Mouse (Mus musculus) MEL (cell line): ENCODE data around the gene Rapgef1. TPM values are rescaled to one million over a fixed set of nuclear protein-coding genes. Genes with fewer than 3 reads are reported as not detected.

Experiments used
- DNase-seq: peaks from one replicate; pipeline ENCODE4 v3.0.0; 2011; ENCODE audit warnings: low read depth, low spot score
- H3K27ac ChIP-seq: 2 replicates; pipeline ENCODE4 v1.5.1; 2012; ENCODE audit warnings: low read depth, mild to moderate bottlenecking, control low read depth, low read length, moderate library complexity; ENCODE audit not compliant: control insufficient read depth
- H3K27me3 ChIP-seq, 2 experiments: fragments of 150-350 bp in 1 of 2; sonication (generic) in 1 of 2; 2 replicates each; pipeline ENCODE4 v1.6.1; 2012; ENCODE audit warnings: low read length in 2 of 2, mild to moderate bottlenecking in 2 of 2, improper control_type of control experiment in 1 of 2, moderate library complexity in 1 of 2; ENCODE audit not compliant: insufficient read depth in 2 of 2, control insufficient read depth in 1 of 2
- H3K36me3 ChIP-seq, 2 experiments: 2 replicates each; pipeline ENCODE4 v1.6.1; 2012 to 2014; ENCODE audit warnings: low read length in 2 of 2, improper control_type of control experiment in 1 of 2, inconsistent platforms in 1 of 2, mild to moderate bottlenecking in 1 of 2; ENCODE audit not compliant: insufficient read depth in 2 of 2, control insufficient read depth in 1 of 2
- H3K4me1 ChIP-seq, 2 experiments: fragments of 150-350 bp in 1 of 2; sonication (generic) in 1 of 2; 2 replicates each; pipeline ENCODE4 v1.6.1; 2012; ENCODE audit warnings: low read length in 2 of 2, improper control_type of control experiment in 1 of 2, mild to moderate bottlenecking in 1 of 2; ENCODE audit not compliant: insufficient read depth in 2 of 2, control insufficient read depth in 1 of 2
- H3K4me3 ChIP-seq, 2 experiments: fragments of 150-350 bp in 1 of 2; sonication (generic) in 1 of 2; 2 replicates each; pipeline ENCODE4 v1.5.1; 2012; ENCODE audit warnings: low read depth in 2 of 2, low read length in 2 of 2, mild to moderate bottlenecking in 2 of 2, moderate library complexity in 2 of 2, control low read depth in 1 of 2, improper control_type of control experiment in 1 of 2; ENCODE audit not compliant: control insufficient read depth in 1 of 2, insufficient read depth in 1 of 2
- H3K79me2 ChIP-seq: 2 replicates; pipeline ENCODE4 v1.6.1; 2012; ENCODE audit warnings: mild to moderate bottlenecking, low read length, moderate library complexity; ENCODE audit not compliant: control insufficient read depth, poor library complexity, insufficient read depth
- H3K9ac ChIP-seq: 2 replicates; pipeline ENCODE4 v1.6.1; 2012; ENCODE audit warnings: low read depth, mild to moderate bottlenecking, control low read depth, low read length, moderate library complexity; ENCODE audit not compliant: control insufficient read depth, poor library complexity, severe bottlenecking
- H3K9me3 ChIP-seq: fragments of 150-350 bp; sonication (generic); replicated peaks from 2 replicates; pipeline ENCODE4 v1.6.1; 2012; ENCODE audit warnings: mild to moderate bottlenecking, low read length, improper control_type of control experiment, moderate library complexity; ENCODE audit not compliant: insufficient read depth
- CHD1 ChIP-seq: IDR thresholded peaks from 2 replicates; pipeline ENCODE4 v1.6.1; 2012; ENCODE audit warnings: low read depth, mild to moderate bottlenecking, inconsistent platforms, low read length, improper control_type of control experiment
- CHD2 ChIP-seq: IDR thresholded peaks from 2 replicates; pipeline ENCODE4 v1.6.1; 2011; ENCODE audit warnings: low read length, improper control_type of control experiment
- CTCF ChIP-seq, 3 experiments: IDR thresholded peaks in 2 of 3; conservative IDR thresholded peaks in 1 of 3; 2 replicates each; pipeline ENCODE4 v1.5.1; 2011 to 2012; ENCODE audit warnings: low read length in 3 of 3, low read depth in 2 of 3, mild to moderate bottlenecking in 2 of 3, improper control_type of control experiment in 1 of 3, inconsistent platforms in 1 of 3, mixed read lengths in 1 of 3, moderate library complexity in 1 of 3; ENCODE audit not compliant: control insufficient read depth in 1 of 3, insufficient read depth in 1 of 3, poor library complexity in 1 of 3, severe bottlenecking in 1 of 3
- E2F4 ChIP-seq: IDR thresholded peaks from 2 replicates; pipeline ENCODE4 v1.6.1; 2011; ENCODE audit warnings: low read depth, low read length, improper control_type of control experiment, borderline replicate concordance
- GABPA ChIP-seq: IDR thresholded peaks from 2 replicates; pipeline ENCODE4 v1.6.1; 2012; ENCODE audit warnings: low read depth, mild to moderate bottlenecking, inconsistent platforms, low read length, improper control_type of control experiment, moderate library complexity
- HCFC1 ChIP-seq: IDR thresholded peaks from 2 replicates; pipeline ENCODE4 v1.6.1; 2012; ENCODE audit warnings: low read depth, mild to moderate bottlenecking, inconsistent platforms, low read length, improper control_type of control experiment, moderate library complexity
- JUND ChIP-seq: IDR thresholded peaks from 2 replicates; pipeline ENCODE4 v1.6.1; 2011; ENCODE audit warnings: low read depth, mild to moderate bottlenecking, improper control_type of control experiment, low read length
- KAT2A ChIP-seq: conservative IDR thresholded peaks from 2 replicates; pipeline ENCODE4 v1.6.1; 2012; ENCODE audit warnings: low read depth, low read length, improper control_type of control experiment, inconsistent platforms
- MAFK ChIP-seq: IDR thresholded peaks from 2 replicates; pipeline ENCODE4 v1.6.1; 2011; ENCODE audit warnings: low read depth, mild to moderate bottlenecking, low read length, improper control_type of control experiment, borderline replicate concordance
- MXI1 ChIP-seq: IDR thresholded peaks from 2 replicates; pipeline ENCODE4 v1.6.1; 2011; ENCODE audit warnings: mild to moderate bottlenecking, low read depth, low read length, improper control_type of control experiment
- MYC ChIP-seq: IDR thresholded peaks from 2 replicates; pipeline ENCODE4 v1.6.1; 2011; ENCODE audit warnings: low read depth, mild to moderate bottlenecking, low read length, improper control_type of control experiment, moderate library complexity
- NRF1 ChIP-seq: IDR thresholded peaks from 2 replicates; pipeline ENCODE4 v1.6.1; 2014; ENCODE audit warnings: low read depth, mild to moderate bottlenecking, inconsistent platforms, low read length, improper control_type of control experiment, moderate library complexity; ENCODE audit not compliant: poor library complexity, insufficient read depth, severe bottlenecking
- POLR2AphosphoS2 ChIP-seq: IDR thresholded peaks from 2 replicates; pipeline ENCODE4 v1.6.1; 2011; ENCODE audit warnings: low read length, improper control_type of control experiment
- POLR2AphosphoS5 ChIP-seq: IDR thresholded peaks from 2 replicates; pipeline ENCODE4 v1.6.1; 2012; ENCODE audit warnings: low read depth, borderline replicate concordance, mild to moderate bottlenecking, inconsistent platforms, low read length, moderate library complexity, mixed read lengths
- SIN3A ChIP-seq: IDR thresholded peaks from 2 replicates; pipeline ENCODE4 v1.6.1; 2012; ENCODE audit warnings: low read length, improper control_type of control experiment, inconsistent platforms
- SMC3 ChIP-seq: IDR thresholded peaks from 2 replicates; pipeline ENCODE4 v1.6.1; 2011; ENCODE audit warnings: low read depth, low read length, improper control_type of control experiment
- TBP ChIP-seq: IDR thresholded peaks from 2 replicates; pipeline ENCODE4 v1.8.0; 2011; ENCODE audit warnings: low read depth, low read length, improper control_type of control experiment
- TCF12 ChIP-seq: IDR thresholded peaks from 2 replicates; pipeline ENCODE4 v1.6.1; 2014; ENCODE audit warnings: low read depth, mild to moderate bottlenecking, inconsistent platforms, low read length, improper control_type of control experiment, moderate library complexity
- UBTF ChIP-seq: IDR thresholded peaks from 2 replicates; pipeline ENCODE4 v1.6.1; 2012; ENCODE audit warnings: low read depth, mild to moderate bottlenecking, inconsistent platforms, low read length, improper control_type of control experiment, moderate library complexity, borderline replicate concordance; ENCODE audit not compliant: insufficient read depth
- USF1 ChIP-seq: IDR thresholded peaks from 2 replicates; pipeline ENCODE4 v1.6.1; 2014; ENCODE audit warnings: low read depth, mild to moderate bottlenecking, inconsistent platforms, low read length, improper control_type of control experiment, moderate library complexity
- USF2 ChIP-seq, 2 experiments: IDR thresholded peaks; 2 replicates each; pipeline ENCODE4 v1.6.1; 2011 to 2012; ENCODE audit warnings: improper control_type of control experiment in 2 of 2, low read length in 2 of 2, borderline replicate concordance in 1 of 2, inconsistent platforms in 1 of 2, low read depth in 1 of 2, mild to moderate bottlenecking in 1 of 2; ENCODE audit not compliant: insufficient read depth in 1 of 2
- ZC3H11A ChIP-seq: IDR thresholded peaks from 2 replicates; pipeline ENCODE4 v1.6.1; 2012; ENCODE audit warnings: low read depth, mild to moderate bottlenecking, inconsistent platforms, low read length, improper control_type of control experiment
- ZNF384 ChIP-seq: IDR thresholded peaks from 2 replicates; pipeline ENCODE4 v1.6.1; 2012; ENCODE audit warnings: low read depth, mild to moderate bottlenecking, inconsistent platforms, low read length, improper control_type of control experiment
- polyA plus RNA-seq, 2 experiments: library from polyadenylated mRNA; stranded (reverse) in 1 of 2; unstranded in 1 of 2; fragments of >175 nt in 1 of 2; fragments of >200 nt in 1 of 2; gene quantifications; 2 replicates each; pipeline versions ENCODE4 v1.2.1 to v1.2.4; 2012; ENCODE audit warnings: low replicate concordance in 2 of 2, low read depth in 1 of 2; ENCODE audit not compliant: insufficient read length in 2 of 2, insufficient read depth in 1 of 2, missing spikeins in 1 of 2
- total RNA-seq: library from RNA; depleted of rRNA; stranded (reverse); fragments of 300-350 nt; gene quantifications from 2 replicates; pipeline ENCODE4 v1.2.3, GENCODE M21; 2012

The Rapgef1 gene
- total and polyA plus RNA-seq, 3 experiments, result 57.2 to 88.3 (median 77.0) TPM

GRCm38 (mm10) chr2:29739368-29739767 is 119.8 kb downstream of the Rapgef1 start:
- no peak for DNase-seq
- Histone ChIP-seq H3K4me3 (no peak overlapping the region), H3K79me2 (no peaks in the 10 kb centered on the region), H3K9ac (no peak overlapping the region), H3K9me3 (no peaks in the 10 kb centered on the region), H3K4me1 (no peaks in the 10 kb centered on the region), H3K27me3 (no peaks in the 10 kb centered on the region), H3K27ac (no peak overlapping the region), H3K36me3 (no peaks in the 10 kb centered on the region; a peak in 1 of 4 replicates)
- TF ChIP-seq ZC3H11A (no peak), CTCF (IDR thresholded peaks at IDR 0.05 in 2 of 3, conservative IDR thresholded peaks at IDR 0.05 in 1 of 3; ENCODE audit: control insufficient read depth in 1 of 3, insufficient read depth in 1 of 3, low read depth in 2 of 3, low read length in 3 of 3, poor library complexity in 1 of 3, severe bottlenecking in 1 of 3) (0 out of 6 replicates have a peak, but pooled peaks of 1 of the 3 experiments have one; percentile 12)

GRCm38 (mm10) chr2:29741207-29741606 is 121.7 kb downstream of the Rapgef1 start:
- Histone ChIP-seq H3K27ac (no peak overlapping the region), H3K4me3 (no peak overlapping the region), H3K36me3 (no peaks in the 10 kb centered on the region; a peak in 1 of 4 replicates), H3K4me1 (no peaks in the 10 kb centered on the region), H3K9ac (no peak overlapping the region), H3K27me3 (no peaks in the 10 kb centered on the region), H3K9me3 (no peaks in the 10 kb centered on the region)
- peak; percentile 19 for DNase-seq
- TF ChIP-seq SIN3A, result no peak
- TF ChIP-seq E2F4, result no peak
- no peak for TF ChIP-seq MAFK
- no peak for TF ChIP-seq ZNF384
- TF ChIP-seq CHD2, result no peak
- no peak for TF ChIP-seq POLR2AphosphoS5
- TF ChIP-seq TBP, result peak; percentile 94
- TF ChIP-seq JUND, result no peak
- TF ChIP-seq USF2 (IDR thresholded peaks at IDR 0.05; ENCODE audit: borderline replicate concordance in 1 of 2, insufficient read depth in 1 of 2, low read depth in 1 of 2, low read length in 2 of 2), result no peak
- TF ChIP-seq NRF1, result no peak
- TF ChIP-seq SMC3, result no peak
- TF ChIP-seq GABPA, result no peak
- 0 out of 2 replicates have a peak, but pooled peaks have one; percentile 30 for TF ChIP-seq POLR2AphosphoS2
- TF ChIP-seq, all 39 proteins: peak for 2
- H3K79me2 ChIP-seq, result no peaks in the 10 kb centered on the region

GRCm38 (mm10) chr2:29744256-29744655 is 124.7 kb downstream of the Rapgef1 start:
- no peak for TF ChIP-seq KAT2A
- no peak for TF ChIP-seq MYC
- TF ChIP-seq E2F4, result no peak
- no peak for TF ChIP-seq UBTF
- TF ChIP-seq TBP, result no peak
- no peak for TF ChIP-seq GABPA
- no peak for TF ChIP-seq MXI1
- no peak for TF ChIP-seq USF1
- no peak for TF ChIP-seq HCFC1
- TF ChIP-seq CHD1, result no peak
- TF ChIP-seq TCF12, result no peak
- no peak for TF ChIP-seq CTCF (IDR thresholded peaks at IDR 0.05 in 2 of 3, conservative IDR thresholded peaks at IDR 0.05 in 1 of 3; ENCODE audit: control insufficient read depth in 1 of 3, insufficient read depth in 1 of 3, low read depth in 2 of 3, low read length in 3 of 3, poor library complexity in 1 of 3, severe bottlenecking in 1 of 3)
- TF ChIP-seq, all 39 proteins: peak for 0
- H3K9ac ChIP-seq, result no peak overlapping the region
- H3K9me3 ChIP-seq, result no peaks in the 10 kb centered on the region
- no peak overlapping the region for H3K4me3 ChIP-seq
- no peak overlapping the region for H3K27ac ChIP-seq
- no peaks in the 10 kb centered on the region for H3K36me3 ChIP-seq
- no peaks in the 10 kb centered on the region for H3K27me3 ChIP-seq
- no peak for DNase-seq
- H3K4me1 ChIP-seq, result no peaks in the 10 kb centered on the region
- H3K79me2 ChIP-seq, result no peaks in the 10 kb centered on the region
